Mouse (Mus musculus) kidney, postnatal 0 days (tissue): ENCODE measurements at regions not wholly inside any gene's neighbourhood (a gene's known extent, or its start where the extent isn't known, plus 50 kb on each side); places are given as distances from the start of the nearest gene placed in this dataset.
A peak's percentile ranks its signal among the peaks of the same experiment; 100 is the strongest.

Experiments
- ATAC-seq: fragments of 200-750 bp; cut with Nextera tagmentation; replicated peaks from 2 replicates; pipeline ENCODE4 v1.8.0; 2017; ENCODE audit warnings: low read depth, moderate number of reproducible peaks, moderate TSS enrichment, moderate library complexity; ENCODE audit not compliant: low FRiP score
- DNase-seq: peaks from one replicate; pipeline ENCODE4 v3.0.0-alpha.2; 2016; ENCODE audit warnings: low spot score
- H3K27ac ChIP-seq: fragments of 300-500 bp; sonication (generic); 2 replicates; pipeline ENCODE4 v1.5.1; 2014; ENCODE audit warnings: mild to moderate bottlenecking
- H3K27me3 ChIP-seq: fragments of 300-500 bp; sonication (generic); 2 replicates; pipeline ENCODE4 v1.6.1; 2014; ENCODE audit warnings: low read length, mixed read lengths; ENCODE audit not compliant: insufficient read depth
- H3K36me3 ChIP-seq: fragments of 300-500 bp; sonication (generic); 2 replicates; pipeline ENCODE4 v1.6.1; 2014; ENCODE audit warnings: low read length, mixed read lengths; ENCODE audit not compliant: insufficient read depth
- H3K4me1 ChIP-seq: fragments of 300-500 bp; sonication (generic); replicated peaks from 2 replicates; pipeline ENCODE4 v1.6.1; 2014; ENCODE audit warnings: antibody characterized with exemption, low read length, mixed read lengths; ENCODE audit not compliant: insufficient read depth
- H3K4me2 ChIP-seq: fragments of 300-500 bp; sonication (generic); 2 replicates; pipeline ENCODE4 v1.6.1; 2014; ENCODE audit warnings: mild to moderate bottlenecking, low read length, moderate library complexity, mixed read lengths
- H3K4me3 ChIP-seq: fragments of 300-500 bp; sonication (generic); replicated peaks from 2 replicates; pipeline ENCODE4 v1.5.1; 2014; ENCODE audit warnings: low read depth, low read length
- H3K9ac ChIP-seq: fragments of 300-500 bp; sonication (generic); 2 replicates; pipeline ENCODE4 v1.6.1; 2014; ENCODE audit warnings: low read depth, low read length
- H3K9me3 ChIP-seq: fragments of 300-500 bp; sonication (generic); replicated peaks from 2 replicates; pipeline ENCODE4 v1.6.1; 2016; ENCODE audit warnings: low read length, inconsistent platforms, mixed read lengths
- CTCF ChIP-seq: IDR thresholded peaks from 2 replicates; pipeline ENCODE4 v1.5.1; 2016; ENCODE audit warnings: antibody characterized with exemption, low read depth, mild to moderate bottlenecking, moderate library complexity
- WGBS: fragments of 180-500 bp; shearing (Covaris S2); extraction: QIAGEN DNeasy Blood & Tissue Kit; methylation state at CpG from one replicate; pipeline ENCODE4 v1.1.7; 2014; 5-methylcytosine and 5-hydroxymethylcytosine counted together

DNA sequence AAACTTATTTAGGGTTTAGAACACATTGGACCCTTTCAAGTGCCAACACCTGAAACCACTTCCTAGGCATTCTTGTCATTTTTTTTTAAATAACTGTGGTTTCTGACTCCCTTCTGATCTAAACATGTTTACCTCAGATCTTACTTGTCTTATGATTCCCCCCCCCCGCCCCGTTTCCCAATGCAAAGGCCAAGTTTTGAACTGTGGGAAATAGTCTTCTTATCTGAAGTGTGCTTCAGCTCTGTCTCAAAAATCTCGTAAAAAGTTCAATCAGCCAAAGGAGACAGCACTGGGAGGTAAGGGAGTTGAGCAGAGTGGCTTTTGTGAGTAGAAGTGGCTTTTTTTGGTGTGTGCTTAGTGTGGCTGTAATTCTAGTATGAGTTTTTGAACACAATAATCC is 95.5 kb upstream of the 4933412E24Rik start:
- H3K27me3 ChIP-seq: no peaks in the 10 kb centered on the region
- no peak for ATAC-seq
- H3K4me2 ChIP-seq: no peak overlapping the region
- H3K27ac ChIP-seq: no peak overlapping the region
- DNase-seq: no peak
- H3K4me1 ChIP-seq: no peaks in the 10 kb centered on the region
- 77% methylated on average over 3 of the region's 3 CpGs for WGBS
- TF ChIP-seq CTCF: no peak
- no peaks in the 10 kb centered on the region for H3K36me3 ChIP-seq
- H3K9ac ChIP-seq: no peak overlapping the region
- H3K4me3 ChIP-seq: no peak overlapping the region
- H3K9me3 ChIP-seq: no peaks in the 10 kb centered on the region

- no peak for DNase-seq
- Histone ChIP-seq H3K4me1 (no peaks in the 10 kb centered on the region), H3K36me3 (no peaks in the 10 kb centered on the region), H3K4me2 (no peak overlapping the region), H3K9me3 (no peaks in the 10 kb centered on the region), H3K4me3 (no peak overlapping the region), H3K27ac (no peak overlapping the region), H3K9ac (no peak overlapping the region), H3K27me3 (no peaks in the 10 kb centered on the region)
- 83% methylated on average over 4 of the region's 4 CpGs for WGBS
- no peak for ATAC-seq
- no peak for TF ChIP-seq CTCF
Measured at GRCm38 (mm10) chr15:60111046-60111445, 94.6 kb upstream of the 4933412E24Rik start.

- Histone ChIP-seq H3K9me3 (no peaks in the 10 kb centered on the region), H3K4me1 (no peaks in the 10 kb centered on the region), H3K27me3 (no peaks in the 10 kb centered on the region), H3K36me3 (no peaks in the 10 kb centered on the region), H3K27ac (no peak overlapping the region), H3K4me2 (no peak overlapping the region), H3K4me3 (no peak overlapping the region), H3K9ac (no peak overlapping the region)
- 61% methylated on average over 2 of the region's 2 CpGs for WGBS
- DNase-seq (no peak), ATAC-seq (no peak)
- TF ChIP-seq CTCF: no peak
Measured at GRCm38 (mm10) chr15:60104126-60104525, 87.7 kb upstream of the 4933412E24Rik start.

GRCm38 (mm10) chr15:60101485-60102280 is 85.3 kb upstream of the 4933412E24Rik start:
- 79% methylated on average over 4 of the region's 4 CpGs for WGBS
- ATAC-seq (no peak), DNase-seq (no peak)
- Histone ChIP-seq H3K4me3 (no peak overlapping the region), H3K9me3 (no peaks in the 10 kb centered on the region), H3K4me2 (no peak overlapping the region), H3K9ac (no peak overlapping the region), H3K4me1 (no peaks in the 10 kb centered on the region), H3K36me3 (no peaks in the 10 kb centered on the region), H3K27ac (no peak overlapping the region), H3K27me3 (no peaks in the 10 kb centered on the region)
- no peak for TF ChIP-seq CTCF

- TF ChIP-seq CTCF: peak; percentile 94
- Histone ChIP-seq H3K27ac (no peak overlapping the region), H3K9ac (no peak overlapping the region), H3K4me1 (no peaks in the 10 kb centered on the region), H3K27me3 (no peaks in the 10 kb centered on the region), H3K4me2 (no peak overlapping the region), H3K4me3 (no peak overlapping the region), H3K36me3 (no peaks in the 10 kb centered on the region), H3K9me3 (no peaks in the 10 kb centered on the region)
- ATAC-seq (0 out of 2 replicates have a peak, but pooled peaks have one; percentile 43), DNase-seq (peak; percentile 78)
- WGBS: 12% methylated on average over 4 of the region's 4 CpGs
Measured at GRCm38 (mm10) chr15:60097141-60097540, 80.7 kb upstream of the 4933412E24Rik start.

GRCm38 (mm10) chr15:60096131-60096530 is 79.7 kb upstream of the 4933412E24Rik start:
- Histone ChIP-seq H3K4me1 (no peaks in the 10 kb centered on the region), H3K4me3 (no peak overlapping the region), H3K27me3 (no peaks in the 10 kb centered on the region), H3K27ac (no peak overlapping the region), H3K9ac (no peak overlapping the region), H3K36me3 (no peaks in the 10 kb centered on the region), H3K4me2 (no peak overlapping the region), H3K9me3 (no peaks in the 10 kb centered on the region)
- DNase-seq (no peak), ATAC-seq (no peak)
- TF ChIP-seq CTCF: no peak
- 81% methylated on average over 4 of the region's 4 CpGs for WGBS
